Mouse (Mus musculus) G1E (cell line): ENCODE results near the gene Ganab.

Experiments
- CTCF ChIP-seq: IDR thresholded peaks from 2 replicates; pipeline ENCODE4 v1.5.1; 2012; ENCODE audit warnings: low read depth, low read length, inconsistent platforms, mixed read lengths
- GATA1 ChIP-seq: IDR thresholded peaks from 2 replicates; pipeline ENCODE4 v1.6.1; 2012; ENCODE audit warnings: borderline replicate concordance, low read length, inconsistent platforms, mixed read lengths

DNA sequence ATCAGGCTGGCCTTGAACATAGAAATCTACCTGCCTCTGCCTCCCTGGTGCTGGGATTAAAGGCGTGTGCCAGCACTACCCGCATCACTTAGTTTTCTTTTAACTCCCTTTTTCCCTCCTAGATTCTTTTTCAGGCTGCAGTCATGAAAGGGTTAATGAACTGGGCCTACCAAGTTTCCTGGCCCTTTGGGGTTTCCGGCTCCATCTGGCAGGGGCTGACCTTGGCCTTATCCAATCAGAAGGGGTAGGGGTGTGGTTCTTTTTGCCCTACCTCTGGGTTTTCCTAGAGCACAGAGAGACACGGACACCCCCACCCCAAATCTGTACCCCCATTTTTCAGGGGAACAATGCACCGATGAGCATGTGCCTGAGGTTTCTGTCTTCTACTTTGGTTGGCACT, 46.9 kb downstream of the Ganab start:
- no peak for TF ChIP-seq CTCF
- no peak for TF ChIP-seq GATA1
